Mouse (Mus musculus) layer of hippocampus, postnatal 25 days (tissue): ENCODE measurements at regions not wholly inside any gene's neighbourhood (a gene's known extent, or its start where the extent isn't known, plus 50 kb on each side); places are given as distances from the start of the nearest gene placed in this dataset.

Experiments
- DNase-seq, 2 experiments: peaks; one replicate each; pipeline ENCODE4 v3.0.0; 2022; ENCODE audit warnings: mixed read lengths in 2 of 2, low spot score in 1 of 2; ENCODE audit errors: extremely low spot score in 1 of 2

- DNase-seq = peak; percentile 57 to 67
Observed at GRCm38 (mm10) chr8:35933186-35934114, 167.9 kb downstream of the Gm19410 start.

DNA sequence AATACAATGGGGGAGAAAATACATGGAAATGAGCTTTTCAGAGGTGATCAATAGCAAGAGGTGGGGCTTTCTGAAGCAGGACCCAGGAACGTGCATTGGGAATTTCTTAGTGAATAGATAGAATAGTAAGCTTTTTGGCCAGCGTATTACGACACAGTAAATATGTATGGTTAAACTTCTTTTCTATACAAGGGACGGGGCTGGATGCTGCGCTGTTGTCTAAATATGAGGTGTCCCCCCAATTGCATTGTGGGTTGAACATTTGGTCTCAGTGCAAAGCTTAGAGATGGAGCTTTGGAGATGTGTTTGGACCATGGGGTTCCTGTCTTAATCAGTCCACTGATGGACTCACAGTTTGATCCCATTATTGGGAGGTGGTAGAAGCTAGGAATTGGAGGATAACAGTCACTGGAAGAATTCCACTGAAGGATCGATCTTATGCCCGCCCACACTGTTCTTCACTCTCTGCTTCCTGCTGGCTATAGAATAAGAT is 168.6 kb downstream of the Gm19410 start:
- no peak for DNase-seq

- no peak for DNase-seq
Observed at GRCm38 (mm10) chr8:35935034-35935433, 169.4 kb downstream of the Gm19410 start.

GRCm38 (mm10) chr8:35939199-35939598 is 173.6 kb downstream of the Gm19410 start:
- no peak for DNase-seq

DNA sequence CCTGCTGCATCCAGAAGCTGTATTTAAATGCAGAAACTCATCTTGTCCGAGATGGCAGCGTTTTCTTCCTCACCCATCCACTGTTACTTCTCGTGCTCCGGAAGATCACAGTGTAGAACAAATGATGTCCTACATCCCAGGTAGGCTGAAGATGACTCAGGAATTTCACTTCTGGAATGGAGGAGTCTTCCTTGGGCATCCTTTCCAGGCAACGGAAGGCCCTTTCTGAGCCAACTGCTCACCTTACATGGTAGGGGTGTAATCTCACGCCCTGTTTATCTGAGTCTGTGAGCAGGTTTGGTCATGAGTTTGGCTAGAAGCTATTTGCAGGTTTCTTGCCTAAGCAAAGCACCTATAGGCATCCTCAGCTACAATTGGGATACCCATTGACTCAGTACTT is 176.9 kb downstream of the Gm19410 start:
- no peak for DNase-seq

DNA sequence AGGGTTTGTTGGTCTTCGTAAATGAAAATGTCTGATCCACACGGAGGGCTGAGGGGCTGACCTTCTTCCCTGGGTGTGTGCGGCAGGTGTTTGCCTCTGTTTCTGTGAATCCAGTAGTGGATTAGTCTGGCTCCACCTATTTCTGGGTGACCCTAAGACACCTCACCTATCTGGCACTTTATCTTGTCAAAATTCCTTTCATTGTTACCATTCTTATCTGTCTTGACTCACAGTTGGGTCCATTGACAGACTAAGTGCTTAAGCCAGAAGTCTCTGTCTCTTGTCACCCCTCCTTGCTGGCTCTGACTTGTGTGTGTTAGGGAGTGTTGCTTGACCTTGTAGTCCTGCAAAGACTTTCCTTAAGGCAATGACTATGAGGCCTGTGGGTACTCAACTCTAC is 178.1 kb downstream of the Gm19410 start:
- no peak for DNase-seq

DNA sequence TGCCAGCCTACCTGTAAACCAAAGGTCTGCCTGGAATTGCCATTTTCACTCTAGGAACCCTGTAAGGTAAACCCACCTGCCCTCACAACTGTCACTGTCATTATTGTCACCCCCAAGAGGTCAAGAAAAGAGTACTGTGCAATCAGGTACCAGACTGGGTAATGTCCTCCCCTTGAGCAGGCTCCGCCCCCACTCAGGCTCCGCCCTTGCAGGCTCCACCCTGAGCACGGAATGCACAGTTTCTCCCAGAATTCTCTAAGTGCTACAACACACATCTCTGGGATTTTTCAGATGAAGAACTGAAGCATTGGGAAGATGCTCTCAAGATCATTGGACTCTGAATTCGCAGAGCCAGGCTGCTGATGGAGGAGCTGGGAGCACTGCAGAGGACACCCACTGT is 178.9 kb downstream of the Gm19410 start:
- no peak for DNase-seq

DNA sequence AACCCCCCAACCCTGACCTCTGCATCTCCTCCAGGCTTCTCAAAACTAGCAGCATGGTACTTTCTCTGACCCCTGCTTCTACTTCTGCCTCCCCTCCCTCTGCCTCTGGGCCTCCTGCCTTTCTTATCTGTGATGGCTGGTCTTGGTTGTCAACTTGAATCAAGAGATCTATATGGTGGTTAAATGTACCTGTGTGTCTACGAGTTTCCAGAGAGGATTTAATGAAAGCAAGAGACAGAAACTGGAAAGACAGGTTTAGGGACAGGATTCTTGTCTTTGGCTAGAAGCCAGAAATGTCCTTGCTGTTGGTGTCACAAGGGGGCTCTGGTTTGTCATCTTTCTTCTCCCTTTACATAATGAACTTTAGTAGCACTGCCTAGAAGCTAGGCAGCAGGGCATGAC is 180.9 kb downstream of the Gm19410 start:
- no peak for DNase-seq

DNA sequence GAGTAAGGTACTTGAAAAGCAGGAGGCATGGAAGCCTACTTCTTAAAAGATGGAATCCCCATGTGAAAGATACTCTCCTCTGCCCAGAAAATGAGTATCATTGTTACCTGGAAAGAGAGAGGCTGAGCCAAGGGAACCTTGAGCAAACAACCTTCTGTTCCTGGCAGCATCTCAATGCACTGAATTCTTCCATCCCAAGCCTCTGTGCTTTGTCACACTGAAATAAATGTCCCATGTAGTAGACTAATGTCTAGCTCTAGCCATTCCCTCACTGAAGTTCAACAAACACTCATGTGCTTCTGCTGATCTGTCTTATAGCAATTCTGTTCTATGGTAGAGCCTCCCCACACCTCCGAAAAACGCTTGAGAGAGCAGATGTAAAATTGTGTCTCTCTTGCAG is 182.6 kb downstream of the Gm19410 start:
- no peak for DNase-seq

DNA sequence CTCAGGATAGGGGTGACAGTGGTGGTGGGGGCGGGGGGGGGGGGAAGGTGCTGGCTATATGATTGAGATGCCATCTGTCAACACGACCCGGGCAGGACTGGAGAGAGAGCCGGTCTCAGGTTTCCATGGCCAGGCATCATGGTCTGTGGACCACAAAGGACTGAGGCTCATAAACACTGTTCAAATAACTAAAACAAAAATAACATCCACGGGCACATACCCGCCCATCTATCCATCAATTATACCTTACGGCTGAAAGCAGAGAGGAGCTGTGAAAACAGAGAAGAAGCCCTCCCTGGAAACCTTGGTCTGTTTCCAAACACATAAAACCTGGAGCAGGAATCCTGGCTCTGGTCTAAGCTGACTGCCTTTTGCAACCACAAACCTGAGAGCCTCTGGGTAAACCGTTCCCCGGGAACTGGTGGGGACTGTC is 183.2 kb downstream of the Gm19410 start:
- no peak for DNase-seq

DNA sequence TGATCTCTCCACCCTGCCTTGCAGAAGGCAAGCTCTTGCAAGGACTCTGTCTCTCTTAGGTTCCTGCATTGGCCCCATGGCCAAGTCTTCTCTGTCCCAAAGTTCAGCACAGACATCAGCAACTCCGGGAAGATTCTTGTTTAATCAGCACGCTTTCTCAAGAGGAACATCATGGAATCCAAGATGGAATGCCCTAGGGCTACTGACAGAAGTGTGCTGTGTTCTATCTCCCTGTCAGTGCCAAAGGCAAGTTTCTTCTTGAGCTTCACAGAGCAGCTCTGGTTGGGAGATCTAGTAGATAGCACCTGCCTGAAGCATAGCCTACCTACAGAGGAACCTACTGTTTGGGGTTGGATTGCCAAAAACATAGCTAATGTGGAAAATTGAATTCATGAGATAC is 189.9 kb downstream of the Gm19410 start:
- DNase-seq = no peak

- DNase-seq = no peak
Observed at GRCm38 (mm10) chr8:35956319-35956718, 190.7 kb downstream of the Gm19410 start.

GRCm38 (mm10) chr8:35959201-35959600 is 193.6 kb downstream of the Gm19410 start:
- no peak for DNase-seq

DNA sequence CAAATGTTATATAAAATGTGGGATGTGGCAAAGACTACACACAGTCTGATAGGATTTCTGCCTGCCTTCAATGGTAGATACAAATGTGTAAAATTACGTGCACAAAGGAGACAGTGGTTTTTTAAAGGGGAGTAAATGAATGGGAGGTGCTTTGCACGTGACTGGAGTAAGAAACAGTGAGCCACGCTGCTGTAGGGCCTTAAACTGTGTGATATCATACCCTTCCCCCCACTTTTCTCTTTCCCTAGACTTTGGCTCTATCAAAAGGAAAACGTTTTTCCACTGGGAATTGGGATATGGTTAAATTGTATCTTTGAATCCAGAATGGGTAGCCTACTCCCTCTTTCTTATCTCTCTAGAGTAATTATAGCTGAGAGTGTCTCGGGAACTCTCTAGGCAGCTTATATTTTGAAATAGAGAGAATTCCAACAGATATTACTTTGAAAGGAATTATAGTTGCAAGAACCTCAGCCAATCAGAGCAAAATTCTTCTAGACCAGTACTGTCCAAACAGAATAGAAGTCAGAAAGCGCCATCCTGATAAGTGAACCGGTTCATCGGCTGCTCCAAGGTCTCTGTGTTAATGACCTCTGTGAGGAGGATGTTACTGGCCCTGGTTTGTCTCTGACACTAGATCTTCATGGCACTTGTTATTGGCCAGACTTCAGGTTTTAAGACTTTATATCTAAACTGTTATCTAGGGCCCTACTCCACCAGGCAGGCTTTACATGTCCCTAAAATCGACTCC is 195.5 kb downstream of the Gm19410 start:
- no peak for DNase-seq

DNA sequence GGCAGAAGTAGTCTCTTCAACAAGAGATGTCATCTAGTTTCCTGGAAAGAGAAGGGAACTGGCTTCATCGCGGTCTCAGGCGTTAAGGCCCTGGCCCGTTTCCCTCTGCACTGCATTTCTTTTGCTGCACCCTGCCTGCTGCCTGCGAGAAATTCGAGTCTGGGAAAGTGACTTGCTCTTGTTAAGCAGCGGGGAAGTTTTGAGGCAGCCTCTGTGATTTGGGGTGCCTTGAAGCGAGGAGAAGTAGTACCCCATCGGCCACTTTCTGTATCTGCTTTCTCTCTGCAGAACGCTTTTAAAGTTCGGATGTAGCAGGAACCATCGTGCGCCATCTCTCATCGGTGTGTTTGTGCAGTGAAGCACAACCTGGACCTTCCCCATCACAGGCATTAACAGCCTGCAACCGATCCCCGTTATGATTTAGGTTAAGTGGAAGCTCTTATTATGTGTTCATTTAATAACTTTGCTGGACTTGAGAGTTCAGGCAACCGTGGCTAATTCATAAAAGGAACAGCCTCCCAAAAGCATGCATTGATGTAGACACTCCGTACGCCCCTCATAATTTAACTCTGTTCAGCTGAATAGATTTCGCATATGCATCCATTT is 196.1 kb downstream of the Gm19410 start:
- DNase-seq = no peak

- no peak for DNase-seq
Observed at GRCm38 (mm10) chr8:35964932-35965331, 199.3 kb downstream of the Gm19410 start.

DNA sequence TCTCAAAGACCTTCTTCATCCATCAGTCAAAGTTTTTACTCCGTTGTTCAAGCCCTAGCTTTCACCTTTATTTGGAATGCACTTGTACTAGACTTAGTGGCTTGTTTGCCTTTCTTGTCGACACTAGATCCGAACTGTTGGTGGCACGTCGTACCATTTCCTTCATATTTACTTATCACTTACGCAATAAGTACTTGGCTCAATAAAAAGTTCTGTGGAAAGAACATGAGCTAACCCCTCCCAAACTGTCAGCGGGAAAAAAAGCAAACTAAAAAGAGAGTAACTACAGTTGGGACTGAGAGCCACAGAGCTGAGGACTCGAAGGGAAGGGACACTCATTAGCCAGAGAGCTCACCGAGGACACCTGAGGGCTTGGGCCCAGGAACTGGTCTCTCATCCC is 202.8 kb downstream of the Gm19410 start:
- DNase-seq = no peak

GRCm38 (mm10) chr8:35971082-35971481 is 205.5 kb downstream of the Gm19410 start:
- no peak for DNase-seq

GRCm38 (mm10) chr8:35974323-35975029 is 208.9 kb downstream of the Gm19410 start:
- no peak for DNase-seq

DNA sequence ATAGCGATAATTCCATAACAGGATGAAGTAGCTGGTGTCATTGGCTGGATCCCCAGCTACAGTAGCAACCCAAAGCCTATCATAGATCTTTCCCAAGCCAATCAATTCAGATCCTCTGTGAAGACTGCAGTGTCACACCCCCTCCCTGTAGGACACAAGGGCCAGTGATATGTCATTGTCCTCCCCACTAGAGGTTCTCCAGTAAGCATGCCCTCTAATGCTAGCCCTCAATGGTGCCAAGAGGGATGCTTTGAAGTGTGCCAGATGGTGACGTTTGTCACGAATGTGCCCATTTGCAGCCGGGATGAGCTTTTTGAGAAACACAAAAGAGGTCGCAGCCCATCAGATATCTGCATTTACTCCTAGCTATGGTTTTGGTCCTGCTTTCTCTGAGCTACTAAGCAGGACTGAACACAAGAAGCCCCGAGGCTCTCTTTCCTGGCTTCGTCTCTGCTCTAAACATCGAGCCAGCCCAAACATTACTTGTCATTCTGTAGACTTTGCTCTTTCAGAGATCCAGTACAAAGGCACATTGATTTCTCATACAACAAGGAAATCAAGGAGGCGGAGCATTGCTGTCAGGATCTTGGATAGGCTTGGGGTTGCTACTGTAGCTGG is 214.2 kb downstream of the Gm19410 start:
- no peak for DNase-seq
